Mouse (Mus musculus) liver, embryonic 14.5 days (tissue): ENCODE results near the gene Dock2.

Source experiments
- CTCF ChIP-seq: IDR thresholded peaks from 2 replicates; pipeline ENCODE4 v1.5.1; 2016; ENCODE audit warnings: antibody characterized with exemption, low read depth, control low read depth
- EP300 ChIP-seq: IDR thresholded peaks from 2 replicates; pipeline ENCODE4 v1.6.1; 2016; ENCODE audit warnings: antibody characterized with exemption, low read depth

GRCm38 (mm10) chr11:34826940-34827339 is 43.2 kb upstream of the Dock2 start:
- no peak for TF ChIP-seq EP300
- TF ChIP-seq CTCF: no peak
